Comparison of ENCODE assay signal across 28 mouse cellular contexts in the genomic region with DNA sequence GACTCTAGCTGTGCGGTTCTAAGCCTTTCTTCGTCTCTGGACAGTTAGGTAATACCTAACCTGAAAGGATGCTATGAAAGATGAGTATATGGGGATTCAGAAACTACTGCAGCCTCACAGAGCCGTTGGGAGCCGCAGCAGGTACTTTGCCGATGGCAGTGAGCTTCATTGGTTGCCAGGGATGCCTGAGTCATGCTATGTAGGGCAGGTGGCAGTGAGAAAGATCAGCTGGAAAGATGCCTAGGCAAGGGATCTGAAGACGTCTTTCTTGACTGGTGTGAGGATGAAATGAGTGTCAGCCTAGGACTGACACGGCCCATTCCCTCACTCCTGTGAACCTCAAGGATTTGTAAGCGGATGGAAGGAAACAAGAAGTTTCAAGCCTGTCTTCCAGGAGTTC. TPM values are rescaled to one million over a fixed set of nuclear protein-coding genes. Genes with fewer than 3 reads are reported as not detected.
DNase-seq lines count a peak whose midpoint lies in the region; ATAC-seq and TF ChIP-seq lines count a peak whose summit lies in the region.
"Had no signal": no experiment of that assay in that cellular context is flagged by ENCODE, and none has a peak within 500 bp of the region (broad histone marks: within the 10 kb centered on the region; RNA-seq: fewer than 3 reads in every experiment).

No protein-coding gene starts in this region.

- TF ChIP-seq CTCF in intestine, postnatal 0 days (IDR thresholded peaks at IDR 0.05; ENCODE audit: low read depth), result no peak
- TF ChIP-seq CTCF in heart, adult 2 months (IDR thresholded peaks at IDR 0.05), result no peak

- 84% methylated on average over 8 of the region's 8 CpGs for WGBS in intestine, postnatal 0 days
- 84% methylated on average over 8 of the region's 8 CpGs for WGBS in heart, adult 2 months

- TF ChIP-seq POLR2A in heart, adult 2 months (IDR thresholded peaks at IDR 0.05; ENCODE audit: insufficient read depth, low read depth, low read length), result no peak

- TF ChIP-seq EP300 in heart, adult 2 months (IDR thresholded peaks at IDR 0.05; ENCODE audit: insufficient read depth, low read depth, low read length), result no peak

- no peak for DNase-seq in frontal cortex, postnatal 10 days (ENCODE audit: low spot score in 2 of 2)
- peak; percentile 20 for DNase-seq in right cerebral cortex, adult 18-20 months
- DNase-seq in right cerebral cortex, adult 2 months (ENCODE audit: low spot score in 2 of 2), result no peak
- peak; percentile 52 to 62 for DNase-seq in cerebellum, postnatal 10 days
- no peak for DNase-seq in heart, adult 2 months
- DNase-seq: adrenal gland, postnatal 25 days; forebrain, postnatal 0 days; gastrocnemius, adult 2 months; heart, postnatal 4 days; kidney, adult 11 months; kidney, postnatal 4 days; layer of hippocampus, adult 9-11 months; liver, embryonic 13.5 days; lung, adult 2 months; lung, postnatal 14 days; midbrain, embryonic 14.5 days; retina, postnatal 1 day; thymus, adult 2 months had no signal

- no peaks in the 10 kb centered on the region for H3K4me1 ChIP-seq in intestine, postnatal 0 days (replicated peaks; ENCODE audit: control insufficient read depth, insufficient read depth, low read length)
- H3K4me1 ChIP-seq in heart, adult 2 months (ENCODE audit: control insufficient read depth, insufficient read depth, low read length), result no peaks in the 10 kb centered on the region
- H3K4me1 ChIP-seq: embryonic facial prominence, embryonic 10.5 days; kidney, embryonic 15.5 days; liver, embryonic 13.5 days had no signal

- H3K9me3 ChIP-seq in intestine, postnatal 0 days (ENCODE audit: control insufficient read depth), result no peaks in the 10 kb centered on the region
- H3K9me3 ChIP-seq: embryonic facial prominence, embryonic 10.5 days; kidney, embryonic 15.5 days; liver, embryonic 13.5 days; neural tube, embryonic 13.5 days had no signal

- peak; percentile 63 for ATAC-seq in frontal cortex, adult (ENCODE audit: low TSS enrichment)
- ATAC-seq in intestine, postnatal 0 days, result no peak
- ATAC-seq: CD4-positive, CD25-positive, alpha-beta regulatory T cell, adult 4 months; forebrain, postnatal 0 days had no signal

- no peaks in the 10 kb centered on the region for H3K79me2 ChIP-seq in heart, adult 2 months (replicated peaks; ENCODE audit: control insufficient read depth, insufficient read depth, low read length)

- H3K36me3 ChIP-seq in intestine, postnatal 0 days (ENCODE audit: control insufficient read depth, insufficient read depth), result no peaks in the 10 kb centered on the region
- H3K36me3 ChIP-seq in heart, adult 2 months (ENCODE audit: control insufficient read depth, insufficient read depth, low read length), result no peaks in the 10 kb centered on the region
- H3K36me3 ChIP-seq: kidney, embryonic 15.5 days; liver, embryonic 13.5 days; neural tube, embryonic 13.5 days had no signal

- H3K4me2 ChIP-seq in intestine, postnatal 0 days (replicated peaks; ENCODE audit: low read depth), result no peak overlapping the region
- H3K4me2 ChIP-seq: kidney, embryonic 15.5 days; liver, embryonic 13.5 days; neural tube, embryonic 13.5 days had no signal

- H3K9ac ChIP-seq in intestine, postnatal 0 days (ENCODE audit: low read depth, low read length), result no peak overlapping the region
- no peak overlapping the region for H3K9ac ChIP-seq in heart, adult 2 months (ENCODE audit: low read depth, low read length)
- H3K9ac ChIP-seq: forebrain, postnatal 0 days; kidney, embryonic 15.5 days; liver, embryonic 13.5 days; neural tube, embryonic 13.5 days had no signal

- H3K27me3 ChIP-seq in intestine, postnatal 0 days (replicated peaks; ENCODE audit: control insufficient read depth, insufficient read depth, low read length), result no peaks in the 10 kb centered on the region
- H3K27me3 ChIP-seq in heart, adult 2 months (ENCODE audit: control insufficient read depth, insufficient read depth, low read length), result no peaks in the 10 kb centered on the region
- H3K27me3 ChIP-seq: kidney, embryonic 15.5 days; neural tube, embryonic 13.5 days had no signal

- intact Hi-C loops in heart, adult 2 months (cut with DNase I), result no loop called here

- no peak overlapping the region for H3K4me3 ChIP-seq in intestine, postnatal 0 days (ENCODE audit: low read depth, low read length)
- no peak overlapping the region for H3K4me3 ChIP-seq in heart, adult 2 months
- H3K4me3 ChIP-seq: embryonic facial prominence, embryonic 10.5 days; gastrocnemius, adult 2 months; kidney, embryonic 15.5 days; left cerebral cortex, adult 2 months; liver, embryonic 13.5 days; myocyte; neural tube, embryonic 13.5 days had no signal

- H3K27ac ChIP-seq in intestine, postnatal 0 days (ENCODE audit: low read depth, low read length), result no peak overlapping the region
- H3K27ac ChIP-seq in heart, adult 2 months, result no peak overlapping the region
- H3K27ac ChIP-seq: embryonic facial prominence, embryonic 10.5 days; gastrocnemius, adult 2 months; kidney, embryonic 15.5 days; liver, embryonic 13.5 days; neural tube, embryonic 13.5 days had no signal

RNA-seq across cellular contexts. Expression of a gene that starts 8.2 kb away (rescaled TPM):
- 3.0 and 3.1 TPM in 2 replicates for polyA plus RNA-seq in intestine, postnatal 0 days (2015; fragmentation: Nextera tagmentation; extraction: Ambion mirVana)
- under 1 TPM; 0.18 to 0.32 TPM for total RNA-seq in heart, adult 2 months (2021)
- polyA plus RNA-seq in heart, adult 2 months (2012; rRNA removed), result 0.23 and 0.25 TPM in 2 replicates
- total RNA-seq: common myeloid progenitor, adult 5-6 weeks; megakaryocyte, adult 5-6 weeks had no signal

RNA-seq across cellular contexts. Expression of a gene that starts 36.6 kb away (rescaled TPM):
- polyA plus RNA-seq in intestine, postnatal 0 days (2015; fragmentation: Nextera tagmentation; extraction: Ambion mirVana), result 4.5 and 5.0 TPM in 2 replicates
- total RNA-seq in heart, adult 2 months (2021), result under 1 TPM; 0.08 to 0.39 TPM
- 0.04 and 0.12 TPM in 2 replicates for polyA plus RNA-seq in heart, adult 2 months (2012; rRNA removed)

Comparison
In these comparisons a context has a peak if more than half of its experiments do, and no peak if none do; other contexts are left out.
1. DNase-seq: peak in right cerebral cortex, adult 18-20 months (single experiment) and cerebellum, postnatal 10 days (2 of 2); none in frontal cortex, postnatal 10 days (0 of 2), right cerebral cortex, adult 2 months (0 of 2) and heart, adult 2 months (0 of 2).